Mouse (Mus musculus): Measurements from ENCODE around the gene Zswim8. TPM values are rescaled to one million over a fixed set of nuclear protein-coding genes. Genes with fewer than 3 reads are reported as not detected.
A peak's percentile ranks its signal among the peaks of the same experiment; 100 is the strongest.

Gene Zswim8
- total and polyA plus RNA-seq, 3 experiments, result 16.5 to 35.5 TPM; not detected in 1

- TF ChIP-seq ZNF384 (IDR thresholded peaks at IDR 0.05; ENCODE audit: low read depth, low read length), result no peak; the same call in none of the 2 replicates
- TF ChIP-seq TBP (IDR thresholded peaks at IDR 0.05; ENCODE audit: low read depth, low read length), result no peak
- TF ChIP-seq BHLHE40 (IDR thresholded peaks at IDR 0.05; ENCODE audit: borderline replicate concordance, low read depth, low read length), result no peak
- TF ChIP-seq MAZ (IDR thresholded peaks at IDR 0.05; ENCODE audit: low read depth, low read length), result 0 out of 2 replicates have a peak, but pooled peaks have one; percentile 49
- peak; percentile 40 for TF ChIP-seq ZC3H11A (IDR thresholded peaks at IDR 0.05; ENCODE audit: low read depth, low read length)
- peak; percentile 66 for TF ChIP-seq RAD21 (IDR thresholded peaks at IDR 0.05; ENCODE audit: low read depth, low read length)
- TF ChIP-seq CHD1 (IDR thresholded peaks at IDR 0.05; ENCODE audit: low read depth, low read length), result 0 out of 2 replicates have a peak, but pooled peaks have one; percentile 20
- no peak for TF ChIP-seq ZMIZ1 (IDR thresholded peaks at IDR 0.05; ENCODE audit: low read depth, low read length)
- TF ChIP-seq USF2 (IDR thresholded peaks at IDR 0.05; ENCODE audit: borderline replicate concordance in 1 of 2, insufficient read depth in 1 of 2, low read depth in 1 of 2, low read length in 2 of 2), result no peak
- TF ChIP-seq USF1 (IDR thresholded peaks at IDR 0.05; ENCODE audit: low read depth, low read length), result no peak
- TF ChIP-seq JUND (IDR thresholded peaks at IDR 0.05; ENCODE audit: low read depth, low read length), result peak; percentile 54; the same call in 1 of the 2 replicates
- TF ChIP-seq MAFK (IDR thresholded peaks at IDR 0.05; ENCODE audit: borderline replicate concordance, low read depth, low read length), result no peak
- 0 out of 2 replicates have a peak, but pooled peaks have one; percentile 39 for TF ChIP-seq ETS1 (IDR thresholded peaks at IDR 0.05; ENCODE audit: low read depth, low read length)
- TF ChIP-seq MXI1 (IDR thresholded peaks at IDR 0.05; ENCODE audit: low read depth, low read length), result 0 out of 2 replicates have a peak, but pooled peaks have one; percentile 20
- TF ChIP-seq POLR2AphosphoS2 (IDR thresholded peaks at IDR 0.05; ENCODE audit: low read length), result no peak; the same call in 1 of the 2 replicates
- peak; percentile 8 to 15; a peak in 1 of 4 replicates for TF ChIP-seq EP300 (IDR thresholded peaks at IDR 0.05; ENCODE audit: low read depth in 1 of 2, low read length in 2 of 2)
- TF ChIP-seq E2F4 (IDR thresholded peaks at IDR 0.05; ENCODE audit: borderline replicate concordance, low read depth, low read length), result no peak
- no peak for TF ChIP-seq RCOR1 (IDR thresholded peaks at IDR 0.05; ENCODE audit: low read depth, low read length)
These were observed 34.4 kb upstream of the Zswim8 start (continued) for GRCm38 (mm10) chr14:20672990-20673389.

GRCm38 (mm10) chr14:20673735-20674063 is 33.7 kb upstream of the Zswim8 start:
- no peak for DNase-seq (ENCODE audit: low read depth, low spot score)
- Histone ChIP-seq H3K9me3 (replicated peaks; ENCODE audit: insufficient read depth, low read length) (no peaks in the 10 kb centered on the region), H3K4me1 (ENCODE audit: control insufficient read depth in 1 of 2, insufficient read depth in 2 of 2, low read length in 2 of 2) (peaks cover 8 to 11% of the 10 kb centered on the region in 2 experiments), H3K27ac (ENCODE audit: control insufficient read depth, low read depth, low read length) (peak overlapping the region; percentile 82), H3K36me3 (ENCODE audit: control insufficient read depth in 1 of 2, insufficient read depth in 2 of 2, low read length in 2 of 2) (peaks cover 14 to 19% of the 10 kb centered on the region in 2 experiments), H3K79me2 (ENCODE audit: control insufficient read depth, insufficient read depth, low read length, poor library complexity) (peaks cover 17% of the 10 kb centered on the region), H3K27me3 (ENCODE audit: control insufficient read depth in 1 of 2, insufficient read depth in 2 of 2, low read length in 2 of 2) (no peaks in the 10 kb centered on the region), H3K9ac (ENCODE audit: control insufficient read depth, low read depth, low read length, poor library complexity, severe bottlenecking) (peak overlapping the region; percentile 77), H3K4me3 (ENCODE audit: control insufficient read depth in 1 of 2, insufficient read depth in 1 of 2, low read depth in 2 of 2, low read length in 2 of 2) (peak overlapping the region; percentile 54 to 89)
- TF ChIP-seq ETS1 (IDR thresholded peaks at IDR 0.05; ENCODE audit: low read depth, low read length) (peak; percentile 11; the same call in 1 of the 2 replicates), MYC (IDR thresholded peaks at IDR 0.05; ENCODE audit: low read depth, low read length) (peak; percentile 97), TAL1 (IDR thresholded peaks at IDR 0.05; ENCODE audit: low read length) (no peak), MAFK (IDR thresholded peaks at IDR 0.05; ENCODE audit: borderline replicate concordance, low read depth, low read length) (no peak), USF1 (IDR thresholded peaks at IDR 0.05; ENCODE audit: low read depth, low read length) (peak; percentile 59), EP300 (IDR thresholded peaks at IDR 0.05; ENCODE audit: low read depth in 1 of 2, low read length in 2 of 2) (0 out of 4 replicates have a peak, but pooled peaks of 1 of the 2 experiments have one; percentile 6), MXI1 (IDR thresholded peaks at IDR 0.05; ENCODE audit: low read depth, low read length) (peak; percentile 90), CHD2 (IDR thresholded peaks at IDR 0.05; ENCODE audit: low read length) (peak; percentile 33; the same call in 1 of the 2 replicates), JUND (IDR thresholded peaks at IDR 0.05; ENCODE audit: low read depth, low read length) (0 out of 2 replicates have a peak, but pooled peaks have one; percentile 29), MAX (IDR thresholded peaks at IDR 0.05; ENCODE audit: low read length) (peak; percentile 87)

Data from MEL (cell line).